Mouse (Mus musculus) olfactory bulb, adult 2 months (tissue): ENCODE data around the gene Gm42791.

Experiments
- CTCF ChIP-seq: fragments of 200-500 bp; IDR thresholded peaks from 2 replicates; pipeline ENCODE4 v1.5.1; 2012; ENCODE audit warnings: low read depth, mild to moderate bottlenecking, low read length, moderate library complexity; ENCODE audit not compliant: insufficient read depth
- POLR2A ChIP-seq: fragments of 200-500 bp; IDR thresholded peaks from 2 replicates; pipeline ENCODE4 v1.6.1; 2012; ENCODE audit warnings: mild to moderate bottlenecking, low read depth, low read length, moderate library complexity; ENCODE audit not compliant: insufficient read depth

GRCm38 (mm10) chr5:148854166-148854565 is 140.8 kb downstream of the Gm42791 start:
- TF ChIP-seq POLR2A (no peak), CTCF (no peak)
